Mouse (Mus musculus) kidney, embryonic 14.5 days (tissue): Measurements from ENCODE around the gene Dlg2. TPM values are rescaled to one million over a fixed set of nuclear protein-coding genes. Genes with fewer than 3 reads are reported as not detected.

Experiments
- ATAC-seq: fragments of 200-750 bp; cut with Nextera tagmentation; 2 replicates; pipeline ENCODE4 v1.8.0; 2017; ENCODE audit warnings: moderate number of reproducible peaks, mild to moderate bottlenecking, moderate TSS enrichment, moderate library complexity; ENCODE audit not compliant: low FRiP score, low TSS enrichment
- H3K27ac ChIP-seq: fragments of 300-500 bp; sonication (generic); 2 replicates; pipeline ENCODE4 v1.5.1; 2014; ENCODE audit warnings: low read depth, mild to moderate bottlenecking, low read length, moderate library complexity, mixed read lengths
- H3K27me3 ChIP-seq: fragments of 300-500 bp; sonication (generic); 2 replicates; pipeline ENCODE4 v1.6.1; 2014; ENCODE audit warnings: mild to moderate bottlenecking, low read length; ENCODE audit not compliant: control insufficient read depth, insufficient read depth
- H3K36me3 ChIP-seq: fragments of 300-500 bp; sonication (generic); 2 replicates; pipeline ENCODE4 v1.6.1; 2014; ENCODE audit warnings: low read length, mixed read lengths; ENCODE audit not compliant: control insufficient read depth, insufficient read depth
- H3K4me1 ChIP-seq: fragments of 300-500 bp; sonication (generic); 2 replicates; pipeline ENCODE4 v1.6.1; 2014; ENCODE audit warnings: low read length, mixed read lengths; ENCODE audit not compliant: control insufficient read depth, insufficient read depth
- H3K4me2 ChIP-seq: fragments of 300-500 bp; sonication (generic); replicated peaks from 2 replicates; pipeline ENCODE4 v1.6.1; 2014; ENCODE audit warnings: low read depth, mild to moderate bottlenecking, low read length
- H3K4me3 ChIP-seq: fragments of 300-500 bp; sonication (generic); 2 replicates; pipeline ENCODE4 v1.5.1; 2014; ENCODE audit warnings: mild to moderate bottlenecking, low read length
- H3K9ac ChIP-seq: fragments of 300-500 bp; sonication (generic); 2 replicates; pipeline ENCODE4 v1.6.1; 2014; ENCODE audit warnings: low read depth, mild to moderate bottlenecking, low read length, moderate library complexity
- H3K9me3 ChIP-seq: fragments of 300-500 bp; sonication (generic); 2 replicates; pipeline ENCODE4 v1.6.1; 2016; ENCODE audit warnings: low read length; ENCODE audit not compliant: control insufficient read depth
- WGBS: fragments of 180-500 bp; shearing (Covaris S2); extraction: QIAGEN DNeasy Blood & Tissue Kit; methylation state at CpG from one replicate; pipeline ENCODE4 v1.1.7; 2014; 5-methylcytosine and 5-hydroxymethylcytosine counted together
- polyA plus RNA-seq: library from polyadenylated mRNA; unstranded; fragments of >200 nt; fragmentation: Nextera tagmentation; extraction: Ambion mirVana; gene quantifications from 2 replicates; pipeline ENCODE4 v1.2.1, GENCODE M21; 2014

Gene Dlg2
- polyA plus RNA-seq, 1 experiment from 2014 or later = 0.97 TPM

GRCm38 (mm10) chr7:91241718-91242117, 765.2 kb downstream of the Dlg2 start:
- Histone ChIP-seq H3K9me3 (no peaks in the 10 kb centered on the region), H3K27ac (no peak overlapping the region), H3K9ac (no peak overlapping the region), H3K4me3 (no peak overlapping the region), H3K36me3 (no peaks in the 10 kb centered on the region), H3K4me1 (no peaks in the 10 kb centered on the region), H3K4me2 (no peak overlapping the region), H3K27me3 (no peaks in the 10 kb centered on the region)
- ATAC-seq = no peak
- WGBS = 79% methylated on average over 4 of the region's 4 CpGs

GRCm38 (mm10) chr7:91261672-91262030, 785.2 kb downstream of the Dlg2 start:
- H3K4me1 ChIP-seq = 0 out of 2 replicates have a peak, but pooled peaks cover 4% of the 10 kb centered on the region
- no peak overlapping the region for H3K27ac ChIP-seq
- peak overlapping the region; percentile 41 for H3K4me3 ChIP-seq
- 0% methylated on average over 5 of the region's 5 CpGs for WGBS
- H3K4me2 ChIP-seq = peak overlapping the region; percentile 79
- ATAC-seq = no peak
- H3K27me3 ChIP-seq = no peaks in the 10 kb centered on the region
- no peaks in the 10 kb centered on the region for H3K36me3 ChIP-seq
- H3K9ac ChIP-seq = no peak overlapping the region
- no peaks in the 10 kb centered on the region for H3K9me3 ChIP-seq

DNA sequence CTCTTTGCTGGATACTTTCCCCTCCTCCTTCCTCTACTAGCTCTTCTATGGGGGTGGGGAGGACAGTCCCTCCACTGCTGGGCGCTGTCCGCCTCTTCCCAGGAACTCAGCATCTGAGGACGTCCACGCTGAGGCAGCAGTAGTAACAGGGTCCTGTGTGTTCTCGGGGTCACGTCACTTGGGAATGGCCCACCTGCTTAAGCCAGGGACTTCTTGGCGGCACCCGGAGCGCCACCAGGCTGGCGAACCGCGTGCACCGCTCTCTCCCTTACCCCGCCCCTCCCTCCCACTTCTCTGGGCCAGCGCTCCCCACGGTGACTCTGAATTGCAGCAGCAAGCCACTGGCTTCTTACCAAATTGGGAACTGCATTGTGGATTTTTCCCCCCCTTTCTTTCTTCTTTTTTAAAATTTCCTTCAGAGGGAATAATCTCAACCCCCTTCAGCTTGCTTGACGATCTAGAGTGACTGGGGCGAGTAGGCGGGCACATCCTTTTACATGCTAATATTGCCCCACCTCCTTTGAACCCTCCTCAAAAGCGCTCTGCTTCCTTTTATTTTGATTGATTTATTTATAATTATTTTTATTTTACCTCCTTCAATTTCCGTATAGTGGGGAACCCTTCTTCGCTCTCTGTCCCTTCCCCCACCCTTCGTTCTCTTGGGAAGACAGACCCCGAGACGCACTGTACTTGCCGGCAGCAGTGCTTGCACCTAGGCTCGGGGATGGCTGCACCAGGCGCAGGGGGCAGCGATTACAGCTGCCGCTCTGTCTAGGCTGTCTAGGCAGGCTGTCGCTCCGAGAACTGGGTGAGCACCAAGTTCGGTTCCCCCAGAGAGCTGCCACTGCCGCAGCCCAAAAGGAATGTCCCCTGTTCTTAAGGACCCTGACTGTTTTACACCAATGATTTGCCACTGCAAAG, 785.8 kb downstream of the Dlg2 start:
- peak overlapping the region; percentile 41 for H3K4me3 ChIP-seq
- under 1% methylated on average over 34 of the region's 34 CpGs for WGBS
- H3K27ac ChIP-seq = no peak overlapping the region
- H3K9me3 ChIP-seq = no peaks in the 10 kb centered on the region
- peak overlapping the region; percentile 8; the same call in 1 of the 2 replicates for H3K9ac ChIP-seq
- peak overlapping the region; percentile 79 for H3K4me2 ChIP-seq
- peak; percentile 91 for ATAC-seq
- 0 out of 2 replicates have a peak, but pooled peaks cover 4% of the 10 kb centered on the region for H3K4me1 ChIP-seq
- H3K27me3 ChIP-seq = no peaks in the 10 kb centered on the region
- no peaks in the 10 kb centered on the region for H3K36me3 ChIP-seq

DNA sequence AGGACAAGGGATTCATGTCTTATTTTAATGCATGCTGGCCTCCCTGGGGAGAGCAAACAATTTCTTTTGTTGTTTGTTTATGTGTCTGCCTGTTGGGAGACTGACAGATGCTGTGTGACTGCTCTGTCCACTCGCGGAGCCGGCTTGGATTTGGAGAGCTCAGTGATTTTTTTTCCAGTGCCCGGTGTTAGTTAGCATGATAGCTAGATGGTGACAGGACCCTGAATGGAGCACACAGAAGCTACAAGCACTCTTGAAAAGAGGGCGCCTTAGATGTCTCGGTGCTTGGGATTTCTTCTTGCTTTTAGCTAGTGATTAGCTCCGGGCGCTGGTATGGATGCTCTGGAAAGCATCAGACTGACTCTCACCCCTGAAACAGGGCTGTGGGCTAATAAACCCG, 786.5 kb downstream of the Dlg2 start:
- Histone ChIP-seq H3K9me3 (no peaks in the 10 kb centered on the region), H3K9ac (no peak overlapping the region), H3K4me3 (peak overlapping the region; percentile 41), H3K36me3 (no peaks in the 10 kb centered on the region), H3K4me1 (0 out of 2 replicates have a peak, but pooled peaks cover 4% of the 10 kb centered on the region), H3K27me3 (no peaks in the 10 kb centered on the region), H3K4me2 (peak overlapping the region; percentile 79), H3K27ac (no peak overlapping the region)
- WGBS = 8% methylated on average over 9 of the region's 9 CpGs
- no peak for ATAC-seq

DNA sequence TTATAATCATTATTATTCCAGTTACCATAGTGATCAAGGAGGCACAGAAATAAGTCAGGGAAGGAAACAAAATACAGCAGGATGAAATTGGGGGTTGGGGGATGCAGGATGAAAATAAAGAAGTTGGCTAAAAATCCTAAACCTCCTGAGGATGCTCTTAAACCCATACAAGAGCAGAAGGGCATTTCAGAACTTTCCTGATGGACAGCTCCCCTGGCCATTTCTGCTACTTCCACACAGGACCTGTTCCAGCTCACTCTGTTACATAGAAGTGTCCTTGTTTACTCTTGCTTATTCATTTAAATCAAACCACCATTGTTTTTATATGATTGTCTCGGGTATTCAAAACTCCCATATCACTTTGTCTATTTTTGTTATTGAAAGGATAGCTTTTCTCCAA, 791.3 kb downstream of the Dlg2 start:
- ATAC-seq = no peak
- Histone ChIP-seq H3K27me3 (no peaks in the 10 kb centered on the region), H3K9me3 (no peaks in the 10 kb centered on the region), H3K4me2 (no peak overlapping the region), H3K9ac (no peak overlapping the region), H3K4me3 (no peak overlapping the region), H3K4me1 (0 out of 2 replicates have a peak, but pooled peaks cover 2% of the 10 kb centered on the region), H3K36me3 (no peaks in the 10 kb centered on the region), H3K27ac (no peak overlapping the region)
- 22% methylated on average over 1 of the region's 1 CpGs for WGBS

GRCm38 (mm10) chr7:91284167-91284566, 807.7 kb downstream of the Dlg2 start:
- 98% methylated on average over 3 of the region's 3 CpGs for WGBS

GRCm38 (mm10) chr7:91288324-91288723, 811.9 kb downstream of the Dlg2 start:
- Histone ChIP-seq H3K27ac (no peak overlapping the region), H3K4me1 (no peaks in the 10 kb centered on the region), H3K27me3 (no peaks in the 10 kb centered on the region), H3K36me3 (no peaks in the 10 kb centered on the region), H3K9me3 (no peaks in the 10 kb centered on the region), H3K9ac (no peak overlapping the region), H3K4me3 (no peak overlapping the region), H3K4me2 (no peak overlapping the region)
- 84% methylated on average over 3 of the region's 3 CpGs for WGBS
- no peak for ATAC-seq

More at GRCm38 (mm10) chr7:91284167-91284566, 807.7 kb downstream of the Dlg2 start:
- no peak for ATAC-seq
- Histone ChIP-seq H3K4me2 (no peak overlapping the region), H3K4me3 (no peak overlapping the region), H3K9me3 (no peaks in the 10 kb centered on the region), H3K36me3 (no peaks in the 10 kb centered on the region), H3K4me1 (no peaks in the 10 kb centered on the region), H3K27me3 (no peaks in the 10 kb centered on the region), H3K9ac (no peak overlapping the region), H3K27ac (no peak overlapping the region)

DNA sequence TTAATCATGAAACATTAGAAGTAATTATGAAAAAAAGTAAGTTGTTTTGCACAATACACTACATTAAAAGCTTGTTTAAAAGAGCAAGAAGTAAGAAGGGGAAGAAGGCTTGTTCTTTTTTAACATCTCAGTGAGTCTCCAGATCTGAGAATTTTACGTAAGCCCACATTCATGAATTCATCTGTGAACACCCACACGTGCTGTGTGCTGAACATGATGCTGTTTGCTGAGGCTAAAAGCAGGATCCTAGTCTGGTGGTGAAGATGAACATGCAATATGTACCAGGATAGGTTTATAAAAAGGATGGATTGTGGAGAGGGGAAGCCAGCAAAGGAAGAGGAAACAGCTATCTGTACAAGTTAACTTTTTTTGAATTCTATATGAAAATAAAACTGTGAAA, 819.7 kb downstream of the Dlg2 start:
- no peak for ATAC-seq

DNA sequence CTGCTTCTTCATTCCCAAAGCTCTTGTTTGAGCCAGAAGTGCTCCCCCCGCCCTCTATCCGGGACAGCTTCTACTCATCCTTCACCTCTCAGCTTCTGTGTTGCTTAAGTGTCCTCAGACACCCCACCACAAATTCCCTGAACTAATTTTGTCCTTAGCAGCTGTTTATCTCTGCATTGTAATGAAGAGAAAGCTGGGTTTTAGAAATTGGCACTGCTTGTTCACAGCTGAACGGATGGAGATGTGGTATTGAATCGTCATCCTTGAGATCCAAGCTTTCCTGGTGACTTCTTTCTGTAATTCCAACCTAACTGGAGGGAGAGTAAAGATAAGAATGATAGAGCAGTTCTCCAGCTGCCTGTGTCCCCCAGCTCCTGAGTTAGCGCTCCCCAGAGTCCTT, 834.7 kb downstream of the Dlg2 start:
- 89% methylated on average over 5 of the region's 5 CpGs for WGBS
- Histone ChIP-seq H3K9me3 (no peaks in the 10 kb centered on the region), H3K36me3 (no peaks in the 10 kb centered on the region)

More for the DNA sequence above, 819.7 kb downstream of the Dlg2 start:
- no peaks in the 10 kb centered on the region for H3K4me1 ChIP-seq
- no peak overlapping the region for H3K4me2 ChIP-seq
- H3K27me3 ChIP-seq = no peaks in the 10 kb centered on the region
- H3K9ac ChIP-seq = no peak overlapping the region
- H3K27ac ChIP-seq = no peak overlapping the region
- 86% methylated on average over 2 of the region's 2 CpGs for WGBS
- H3K4me3 ChIP-seq = no peak overlapping the region
- H3K36me3 ChIP-seq = no peaks in the 10 kb centered on the region
- H3K9me3 ChIP-seq = no peaks in the 10 kb centered on the region

More for the DNA sequence above, 834.7 kb downstream of the Dlg2 start:
- Histone ChIP-seq H3K27ac (no peak overlapping the region), H3K4me3 (no peak overlapping the region), H3K9ac (no peak overlapping the region), H3K4me1 (no peaks in the 10 kb centered on the region), H3K27me3 (no peaks in the 10 kb centered on the region), H3K4me2 (no peak overlapping the region)
- ATAC-seq = no peak
